Mouse (Mus musculus) embryonic facial prominence, embryonic 14.5 days (tissue): ENCODE measurements at regions not wholly inside any gene's neighbourhood (a gene's known extent, or its start where the extent isn't known, plus 50 kb on each side); places are given as distances from the start of the nearest gene placed in this dataset.
A peak's percentile ranks its signal among the peaks of the same experiment; 100 is the strongest.

Experiments used
- ATAC-seq: fragments of 200-750 bp; cut with Nextera tagmentation; 2 replicates; pipeline ENCODE4 v1.8.0; 2017; ENCODE audit warnings: low read depth, moderate number of reproducible peaks, moderate TSS enrichment
- DNase-seq: peaks from one replicate; pipeline ENCODE4 v3.0.0-alpha.2; 2015; ENCODE audit warnings: low spot score
- H3K27ac ChIP-seq: fragments of 300-500 bp; sonication (generic); replicated peaks from 2 replicates; pipeline ENCODE4 v1.5.1; 2014; ENCODE audit warnings: low read depth, mild to moderate bottlenecking, low read length, moderate library complexity
- H3K27me3 ChIP-seq: fragments of 300-500 bp; sonication (generic); replicated peaks from 2 replicates; pipeline ENCODE4 v1.6.1; 2014; ENCODE audit warnings: low read length; ENCODE audit not compliant: control insufficient read depth, insufficient read depth
- H3K36me3 ChIP-seq: fragments of 300-500 bp; sonication (generic); 2 replicates; pipeline ENCODE4 v1.6.1; 2014; ENCODE audit warnings: low read length, mixed read lengths; ENCODE audit not compliant: control insufficient read depth, insufficient read depth
- H3K4me1 ChIP-seq: fragments of 300-500 bp; sonication (generic); 2 replicates; pipeline ENCODE4 v1.6.1; 2014; ENCODE audit warnings: antibody characterized with exemption, low read length; ENCODE audit not compliant: control insufficient read depth, insufficient read depth
- H3K4me2 ChIP-seq: fragments of 300-500 bp; sonication (generic); 2 replicates; pipeline ENCODE4 v1.6.1; 2014; ENCODE audit warnings: low read depth, mild to moderate bottlenecking, low read length, moderate library complexity, mixed read lengths
- H3K4me3 ChIP-seq: fragments of 300-500 bp; sonication (generic); 2 replicates; pipeline ENCODE4 v1.5.1; 2014; ENCODE audit warnings: low read depth, mild to moderate bottlenecking, low read length
- H3K9ac ChIP-seq: fragments of 300-500 bp; sonication (generic); 2 replicates; pipeline ENCODE4 v1.6.1; 2014; ENCODE audit warnings: low read depth, mild to moderate bottlenecking, low read length, moderate library complexity, mixed read lengths
- H3K9me3 ChIP-seq: fragments of 300-500 bp; sonication (generic); 2 replicates; pipeline ENCODE4 v1.6.1; 2016; ENCODE audit warnings: low read length; ENCODE audit not compliant: control insufficient read depth
- WGBS: fragments of 180-500 bp; shearing (Covaris S2); extraction: QIAGEN DNeasy Blood & Tissue Kit; methylation state at CpG from one replicate; pipeline ENCODE4 v1.1.7; 2014; 5-methylcytosine and 5-hydroxymethylcytosine counted together

GRCm38 (mm10) chr10:83857794-83858442 is 135.3 kb downstream of the 1500009L16Rik start:
- Histone ChIP-seq H3K27ac (no peak overlapping the region), H3K4me1 (peaks cover 16% of the 10 kb centered on the region), H3K9me3 (no peaks in the 10 kb centered on the region), H3K36me3 (no peaks in the 10 kb centered on the region), H3K4me2 (no peak overlapping the region), H3K27me3 (no peaks in the 10 kb centered on the region), H3K9ac (no peak overlapping the region), H3K4me3 (no peak overlapping the region)
- WGBS, result 75% methylated on average over 14 of the region's 14 CpGs
- ATAC-seq (no peak), DNase-seq (peak; percentile 34)

GRCm38 (mm10) chr10:83858689-83859088 is 136.0 kb downstream of the 1500009L16Rik start:
- Histone ChIP-seq H3K4me2 (no peak overlapping the region), H3K4me1 (peaks cover 16% of the 10 kb centered on the region), H3K27ac (no peak overlapping the region), H3K9me3 (no peaks in the 10 kb centered on the region), H3K9ac (no peak overlapping the region), H3K4me3 (no peak overlapping the region), H3K27me3 (no peaks in the 10 kb centered on the region), H3K36me3 (no peaks in the 10 kb centered on the region)
- no peak for DNase-seq
- no peak for ATAC-seq
- WGBS, result 36% methylated on average over 6 of the region's 6 CpGs

- Histone ChIP-seq H3K4me3 (no peak overlapping the region), H3K4me2 (no peak overlapping the region), H3K9ac (no peak overlapping the region), H3K27me3 (no peaks in the 10 kb centered on the region), H3K9me3 (no peaks in the 10 kb centered on the region; the same call in 1 of the 2 replicates), H3K36me3 (no peaks in the 10 kb centered on the region), H3K27ac (no peak overlapping the region), H3K4me1 (peaks cover 16% of the 10 kb centered on the region)
- 67% methylated on average over 4 of the region's 4 CpGs for WGBS
- ATAC-seq (no peak), DNase-seq (no peak)
Observed at GRCm38 (mm10) chr10:83859633-83860032, 137.0 kb downstream of the 1500009L16Rik start.

GRCm38 (mm10) chr10:83861574-83862190 is 139.0 kb downstream of the 1500009L16Rik start:
- no peaks in the 10 kb centered on the region for H3K36me3 ChIP-seq
- H3K4me1 ChIP-seq, result peaks cover 16% of the 10 kb centered on the region
- no peak overlapping the region for H3K9ac ChIP-seq
- H3K27ac ChIP-seq, result no peak overlapping the region
- 28% methylated on average over 5 of the region's 5 CpGs for WGBS
- ATAC-seq (peak; percentile 63; the same call in 1 of the 2 replicates), DNase-seq (peak; percentile 58)
- no peak overlapping the region for H3K4me2 ChIP-seq
- no peaks in the 10 kb centered on the region; the same call in 1 of the 2 replicates for H3K9me3 ChIP-seq
- no peaks in the 10 kb centered on the region for H3K27me3 ChIP-seq
- H3K4me3 ChIP-seq, result no peak overlapping the region

- Histone ChIP-seq H3K27ac (no peak overlapping the region), H3K4me2 (no peak overlapping the region), H3K36me3 (no peaks in the 10 kb centered on the region), H3K9ac (no peak overlapping the region), H3K4me1 (peaks cover 10% of the 10 kb centered on the region), H3K9me3 (no peaks in the 10 kb centered on the region; the same call in 1 of the 2 replicates), H3K4me3 (no peak overlapping the region), H3K27me3 (no peaks in the 10 kb centered on the region)
- ATAC-seq (no peak), DNase-seq (no peak)
- WGBS, result 68% methylated on average over 8 of the region's 8 CpGs
Observed at GRCm38 (mm10) chr10:83864591-83864990, 141.9 kb downstream of the 1500009L16Rik start.

- no peak for ATAC-seq
- WGBS, result 71% methylated on average over 5 of the region's 5 CpGs
- H3K27me3 ChIP-seq, result no peaks in the 10 kb centered on the region
Observed at GRCm38 (mm10) chr10:83865929-83866328, 143.3 kb downstream of the 1500009L16Rik start.

GRCm38 (mm10) chr10:83871736-83872400 is 149.2 kb downstream of the 1500009L16Rik start:
- Histone ChIP-seq H3K27ac (no peak overlapping the region), H3K27me3 (no peaks in the 10 kb centered on the region), H3K4me2 (no peak overlapping the region), H3K36me3 (no peaks in the 10 kb centered on the region), H3K9ac (no peak overlapping the region), H3K4me3 (no peak overlapping the region), H3K9me3 (no peaks in the 10 kb centered on the region), H3K4me1 (peaks cover 6% of the 10 kb centered on the region; the same call in 1 of the 2 replicates)
- WGBS, result 29% methylated on average over 4 of the region's 4 CpGs
- DNase-seq (peak; percentile 55), ATAC-seq (no peak)

More at GRCm38 (mm10) chr10:83865929-83866328, 143.3 kb downstream of the 1500009L16Rik start:
- Histone ChIP-seq H3K9me3 (no peaks in the 10 kb centered on the region; the same call in 1 of the 2 replicates), H3K9ac (no peak overlapping the region), H3K4me1 (peaks cover 10% of the 10 kb centered on the region), H3K4me3 (no peak overlapping the region), H3K27ac (no peak overlapping the region), H3K4me2 (no peak overlapping the region), H3K36me3 (no peaks in the 10 kb centered on the region)
- no peak for DNase-seq

- peaks cover 22% of the 10 kb centered on the region for H3K4me1 ChIP-seq
- no peaks in the 10 kb centered on the region for H3K27me3 ChIP-seq
- H3K4me2 ChIP-seq, result no peak overlapping the region
- ATAC-seq (no peak), DNase-seq (no peak)
- H3K9me3 ChIP-seq, result no peaks in the 10 kb centered on the region
- H3K27ac ChIP-seq, result no peak overlapping the region
- WGBS, result 75% methylated on average over 2 of the region's 2 CpGs
- no peaks in the 10 kb centered on the region for H3K36me3 ChIP-seq
- H3K4me3 ChIP-seq, result no peak overlapping the region
- H3K9ac ChIP-seq, result no peak overlapping the region
Observed at GRCm38 (mm10) chr10:83878745-83879144, 156.1 kb downstream of the 1500009L16Rik start.
